Mouse (Mus musculus) thymus, postnatal 10 days (tissue): ENCODE measurements around the gene D930007J09Rik.

Source experiments
- DNase-seq, 2 experiments: peaks; one replicate each; pipeline ENCODE4 v3.0.0; 2021; ENCODE audit warnings: low spot score in 2 of 2

Gene D930007J09Rik

GRCm38 (mm10) chr13:32802259-32803081, at the start of gene D930007J09Rik:
D930007J09Rik (minus strand) TSS chr13:32802849.
- peak; percentile 30 to 49 for DNase-seq

GRCm38 (mm10) chr13:32851967-32852366, 49.3 kb upstream of the D930007J09Rik start:
- DNase-seq = peak in 1 of 2 experiments; percentile 30

- DNase-seq = no peak
These were observed 48.2 kb upstream of the D930007J09Rik start, which contains the start of gene Serpinb1a for GRCm38 (mm10) chr13:32850668-32851404. Serpinb1a (minus strand) TSS chr13:32851185.

- DNase-seq = no peak
These were observed 47.5 kb upstream of the D930007J09Rik start for GRCm38 (mm10) chr13:32850156-32850555.

- DNase-seq = no peak
These were observed 47.0 kb upstream of the D930007J09Rik start for GRCm38 (mm10) chr13:32849531-32850123.

GRCm38 (mm10) chr13:32849092-32849491, 46.4 kb upstream of the D930007J09Rik start:
- no peak for DNase-seq

GRCm38 (mm10) chr13:32846221-32846620, 43.6 kb upstream of the D930007J09Rik start:
- DNase-seq = no peak

GRCm38 (mm10) chr13:32841349-32841748, 38.7 kb upstream of the D930007J09Rik start:
- no peak for DNase-seq

GRCm38 (mm10) chr13:32839314-32839713, 36.7 kb upstream of the D930007J09Rik start:
- DNase-seq = no peak

GRCm38 (mm10) chr13:32834513-32834912, 31.9 kb upstream of the D930007J09Rik start:
- no peak for DNase-seq

GRCm38 (mm10) chr13:32833237-32833636, 30.6 kb upstream of the D930007J09Rik start:
- peak in 1 of 2 experiments; percentile 26 for DNase-seq

- DNase-seq = no peak
These were observed 30.1 kb upstream of the D930007J09Rik start for GRCm38 (mm10) chr13:32832776-32833175.

GRCm38 (mm10) chr13:32831505-32832273, 29.0 kb upstream of the D930007J09Rik start:
- no peak for DNase-seq

GRCm38 (mm10) chr13:32828886-32829285, 26.2 kb upstream of the D930007J09Rik start:
- no peak for DNase-seq

GRCm38 (mm10) chr13:32827951-32828350, 25.3 kb upstream of the D930007J09Rik start:
- peak; percentile 38 to 75 for DNase-seq

- DNase-seq = no peak
These were observed 24.6 kb upstream of the D930007J09Rik start for GRCm38 (mm10) chr13:32827111-32827822.

GRCm38 (mm10) chr13:32825546-32825945, 22.9 kb upstream of the D930007J09Rik start:
- DNase-seq = no peak

- no peak for DNase-seq
These were observed 22.0 kb upstream of the D930007J09Rik start for GRCm38 (mm10) chr13:32824377-32825330.

- no peak for DNase-seq
These were observed 20.5 kb upstream of the D930007J09Rik start for GRCm38 (mm10) chr13:32823126-32823525.

GRCm38 (mm10) chr13:32821671-32822070, 19.0 kb upstream of the D930007J09Rik start:
- no peak for DNase-seq
